Mouse (Mus musculus): ENCODE data around the gene Rbm47.

- TF ChIP-seq POLR2A (IDR thresholded peaks at IDR 0.05; ENCODE audit: control insufficient read depth, extremely low read depth, insufficient read depth, low read length, poor library complexity), result no peak
- TF ChIP-seq CTCF (IDR thresholded peaks at IDR 0.05; ENCODE audit: borderline replicate concordance, control insufficient read depth, extremely low read depth, insufficient read depth, low read length, poor library complexity), result no peak
Observed at GRCm38 (mm10) chr5:66191185-66191503, 18.2 kb upstream of the Rbm47 start.

Data from thymus, adult 2 months (tissue).